Mouse (Mus musculus): ENCODE results near the gene 1700113H08Rik. TPM values are rescaled to one million over a fixed set of nuclear protein-coding genes. Genes with fewer than 3 reads are reported as not detected.

Gene 1700113H08Rik
- polyA plus RNA-seq, 1 experiment from 2014 or later = 0.14 TPM

DNA sequence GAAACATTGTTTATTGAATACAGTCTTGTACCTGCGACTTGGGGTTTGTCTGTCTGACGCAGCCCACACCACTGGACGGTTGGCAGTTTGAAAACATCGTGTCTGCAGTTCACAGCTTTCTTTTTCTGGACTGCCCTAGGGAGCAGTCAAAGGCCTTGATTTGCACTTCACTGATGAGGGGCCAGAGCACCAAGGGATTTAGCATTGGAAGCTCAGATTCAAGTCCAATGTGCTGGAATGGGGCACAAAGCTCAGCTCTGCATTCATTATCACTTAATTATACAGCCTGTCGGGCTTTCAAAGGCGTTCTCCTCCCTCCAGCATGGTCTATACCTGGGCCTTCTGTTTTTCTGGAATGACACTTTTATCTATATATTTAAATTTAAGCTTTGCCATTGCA is 11.4 kb upstream of the 1700113H08Rik start:
- Histone ChIP-seq H3K9ac (ENCODE audit: low read length) (no peak overlapping the region), H3K27ac (ENCODE audit: low read depth) (no peak overlapping the region), H3K4me2 (ENCODE audit: low read length) (no peak overlapping the region), H3K36me3 (ENCODE audit: control insufficient read depth, insufficient read depth, low read length) (no peaks in the 10 kb centered on the region), H3K9me3 (ENCODE audit: control insufficient read depth, low read length) (no peaks in the 10 kb centered on the region), H3K4me1 (replicated peaks; ENCODE audit: control insufficient read depth, insufficient read depth, low read length) (no peaks in the 10 kb centered on the region), H3K27me3 (replicated peaks; ENCODE audit: control insufficient read depth, insufficient read depth, low read length) (no peaks in the 10 kb centered on the region), H3K4me3 (ENCODE audit: low read depth, low read length) (no peak overlapping the region)
- ATAC-seq (replicated peaks; ENCODE audit: low FRiP score, low TSS enrichment, low read depth) (no peak), DNase-seq (ENCODE audit: low spot score) (no peak)
- 28% methylated on average over 6 of the region's 6 CpGs for WGBS

DNA sequence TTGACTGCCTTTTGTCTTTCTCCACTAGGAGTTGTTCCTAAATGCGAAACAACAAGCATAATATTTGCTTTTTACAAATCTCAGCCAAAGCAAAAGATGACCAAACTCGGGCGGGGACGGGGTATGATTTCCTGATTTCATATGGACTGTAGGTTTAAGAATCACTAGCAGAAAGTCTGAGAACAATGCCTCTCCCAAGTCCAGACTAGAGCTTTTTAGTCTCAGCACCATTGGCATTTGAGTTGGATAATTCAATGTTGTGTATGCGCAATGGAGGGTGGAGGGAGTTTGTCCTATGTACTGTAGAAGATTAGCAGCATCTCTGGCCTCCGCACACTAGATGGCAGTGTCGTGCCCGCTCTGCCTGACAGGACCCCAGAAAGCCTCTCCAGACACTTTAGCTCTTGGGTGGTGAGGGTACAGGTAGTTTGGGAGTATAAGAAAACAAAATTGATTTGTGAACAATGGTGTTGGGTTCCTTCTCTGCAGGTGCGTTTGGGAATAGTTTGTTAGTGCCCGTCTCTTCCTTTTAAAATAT is 10.8 kb upstream of the 1700113H08Rik start:
- H3K9me3 ChIP-seq (ENCODE audit: control insufficient read depth, low read length) = no peaks in the 10 kb centered on the region
- no peak overlapping the region for H3K9ac ChIP-seq (ENCODE audit: low read length)
- H3K27ac ChIP-seq (ENCODE audit: low read depth) = no peak overlapping the region
- H3K4me2 ChIP-seq (ENCODE audit: low read length) = no peak overlapping the region
- DNase-seq (ENCODE audit: low spot score) (peak; percentile 49), ATAC-seq (replicated peaks; ENCODE audit: low FRiP score, low TSS enrichment, low read depth) (no peak)
- H3K4me3 ChIP-seq (ENCODE audit: low read depth, low read length) = no peak overlapping the region
- H3K27me3 ChIP-seq (replicated peaks; ENCODE audit: control insufficient read depth, insufficient read depth, low read length) = no peaks in the 10 kb centered on the region
- no peaks in the 10 kb centered on the region for H3K36me3 ChIP-seq (ENCODE audit: control insufficient read depth, insufficient read depth, low read length)
- no peaks in the 10 kb centered on the region for H3K4me1 ChIP-seq (replicated peaks; ENCODE audit: control insufficient read depth, insufficient read depth, low read length)
- WGBS = 82% methylated on average over 10 of the region's 10 CpGs

DNA sequence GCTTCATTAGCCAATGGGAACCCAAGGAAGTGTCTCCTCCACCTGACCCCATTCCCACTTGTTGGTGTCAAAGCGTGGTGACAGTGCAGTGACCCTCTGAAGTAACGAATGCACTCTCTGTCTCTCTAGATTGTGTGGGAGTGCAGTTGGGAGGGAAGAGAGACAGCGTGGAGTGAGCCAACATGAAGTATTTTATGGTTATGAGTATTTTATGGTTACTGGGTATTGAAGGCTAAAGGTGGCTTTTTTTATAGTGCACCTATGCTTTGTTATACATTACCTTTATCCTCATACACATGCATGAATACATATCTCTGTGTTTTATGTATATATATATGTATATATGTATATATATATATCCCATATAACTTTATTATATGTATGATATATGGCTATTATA is 8.7 kb upstream of the 1700113H08Rik start:
- Histone ChIP-seq H3K27me3 (replicated peaks; ENCODE audit: control insufficient read depth, insufficient read depth, low read length) (no peaks in the 10 kb centered on the region), H3K9ac (ENCODE audit: low read length) (no peak overlapping the region), H3K4me2 (ENCODE audit: low read length) (no peak overlapping the region), H3K4me1 (replicated peaks; ENCODE audit: control insufficient read depth, insufficient read depth, low read length) (no peaks in the 10 kb centered on the region), H3K27ac (ENCODE audit: low read depth) (no peak overlapping the region), H3K4me3 (ENCODE audit: low read depth, low read length) (no peak overlapping the region), H3K9me3 (ENCODE audit: control insufficient read depth, low read length) (no peaks in the 10 kb centered on the region), H3K36me3 (ENCODE audit: control insufficient read depth, insufficient read depth, low read length) (no peaks in the 10 kb centered on the region)
- WGBS = 64% methylated on average over 3 of the region's 3 CpGs
- ATAC-seq (replicated peaks; ENCODE audit: low FRiP score, low TSS enrichment, low read depth) (no peak), DNase-seq (ENCODE audit: low spot score) (no peak)

DNA sequence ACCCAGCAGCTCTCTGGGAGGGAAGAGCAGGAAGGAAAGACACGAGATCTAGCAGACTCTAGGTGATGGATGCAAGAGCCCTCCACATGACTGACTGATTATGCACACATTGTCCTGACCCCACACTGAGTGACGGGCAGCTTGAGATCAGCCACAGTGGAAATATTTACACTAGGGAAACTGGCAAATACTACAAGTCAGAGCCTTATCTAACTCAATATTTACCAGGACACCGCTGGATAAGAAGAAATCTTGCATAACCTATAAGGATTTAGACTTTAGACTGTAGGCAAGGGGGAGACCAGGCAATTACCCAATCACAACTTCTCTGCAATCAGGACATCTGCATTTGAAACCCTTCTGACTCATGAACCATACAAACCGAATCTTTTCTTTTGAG is 6.1 kb upstream of the 1700113H08Rik start:
- Histone ChIP-seq H3K27ac (ENCODE audit: low read depth) (no peak overlapping the region), H3K4me1 (replicated peaks; ENCODE audit: control insufficient read depth, insufficient read depth, low read length) (no peaks in the 10 kb centered on the region), H3K9me3 (ENCODE audit: control insufficient read depth, low read length) (no peaks in the 10 kb centered on the region), H3K27me3 (replicated peaks; ENCODE audit: control insufficient read depth, insufficient read depth, low read length) (no peaks in the 10 kb centered on the region), H3K4me3 (ENCODE audit: low read depth, low read length) (no peak overlapping the region), H3K4me2 (ENCODE audit: low read length) (no peak overlapping the region), H3K36me3 (ENCODE audit: control insufficient read depth, insufficient read depth, low read length) (no peaks in the 10 kb centered on the region), H3K9ac (ENCODE audit: low read length) (no peak overlapping the region)
- WGBS = 38% methylated on average over 4 of the region's 4 CpGs
- peak; percentile 84 for ATAC-seq (replicated peaks; ENCODE audit: low FRiP score, low TSS enrichment, low read depth)
- DNase-seq (ENCODE audit: low spot score) = no peak

DNA sequence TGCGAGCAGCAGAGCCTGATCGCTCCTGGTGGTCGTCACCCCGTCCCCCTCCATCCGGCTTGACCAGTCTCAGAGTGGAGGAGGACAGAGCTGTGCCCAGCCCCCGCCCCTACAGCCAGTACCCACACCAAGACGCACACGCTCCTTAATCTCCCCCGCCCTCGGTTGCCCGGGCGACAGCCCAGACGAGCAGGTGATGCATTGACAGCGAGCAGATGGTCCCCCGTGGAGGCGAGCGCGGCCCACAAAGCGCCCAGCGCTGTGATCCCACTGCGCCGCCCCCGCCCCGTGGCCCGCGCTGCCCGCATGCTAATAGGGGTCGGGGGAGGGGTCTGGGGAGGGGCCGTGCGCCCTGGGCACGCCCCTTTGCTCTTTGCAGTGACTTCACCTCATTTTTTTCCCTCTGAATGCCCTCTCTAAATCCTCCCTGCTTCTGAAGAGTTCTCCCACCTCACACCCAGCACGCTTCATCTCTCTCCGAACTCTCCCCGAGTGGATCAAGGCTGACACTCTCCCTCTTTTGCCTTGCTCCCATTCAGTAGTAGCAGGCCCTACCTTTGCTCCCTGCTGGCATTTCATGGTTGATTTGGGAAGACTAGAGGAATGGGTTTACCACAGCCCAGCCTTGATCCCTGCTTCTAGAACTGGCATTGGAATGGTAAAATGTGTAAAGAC is 543 bp downstream of the 1700113H08Rik start:
- peak overlapping the region; percentile 37 for H3K4me3 ChIP-seq (ENCODE audit: low read depth, low read length)
- DNase-seq (ENCODE audit: low spot score) (peak; percentile 67), ATAC-seq (replicated peaks; ENCODE audit: low FRiP score, low TSS enrichment, low read depth) (peak; percentile 92)
- peak overlapping the region; percentile 34; the same call in 1 of the 2 replicates for H3K9ac ChIP-seq (ENCODE audit: low read length)
- WGBS = 1% methylated on average over 30 of the region's 34 CpGs
- no peaks in the 10 kb centered on the region for H3K36me3 ChIP-seq (ENCODE audit: control insufficient read depth, insufficient read depth, low read length)
- H3K4me2 ChIP-seq (ENCODE audit: low read length) = peak overlapping the region; percentile 90
- H3K27me3 ChIP-seq (replicated peaks; ENCODE audit: control insufficient read depth, insufficient read depth, low read length) = no peaks in the 10 kb centered on the region
- H3K9me3 ChIP-seq (ENCODE audit: control insufficient read depth, low read length) = no peaks in the 10 kb centered on the region
- no peaks in the 10 kb centered on the region; the same call in 1 of the 2 replicates for H3K4me1 ChIP-seq (replicated peaks; ENCODE audit: control insufficient read depth, insufficient read depth, low read length)
- no peak overlapping the region for H3K27ac ChIP-seq (ENCODE audit: low read depth)

DNA sequence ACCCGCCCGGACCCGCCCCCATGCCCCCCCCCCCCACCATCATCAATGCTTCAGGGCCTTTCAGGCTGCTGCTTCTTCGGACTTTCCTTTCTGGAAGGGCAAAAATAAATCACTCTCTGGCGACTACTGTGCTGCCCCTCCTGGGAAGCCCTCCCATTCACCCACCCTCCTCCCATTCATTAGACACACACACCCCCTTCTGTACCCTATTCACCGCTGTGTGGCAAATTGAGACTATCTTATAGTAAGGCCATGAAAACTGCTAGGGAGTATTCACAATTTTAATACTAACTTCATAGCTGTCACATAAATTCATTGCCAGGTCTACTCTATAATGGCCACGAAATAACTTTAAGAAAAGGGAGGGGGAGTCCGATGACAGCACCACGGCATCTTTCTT is 1.1 kb downstream of the 1700113H08Rik start:
- Histone ChIP-seq H3K9me3 (ENCODE audit: control insufficient read depth, low read length) (no peaks in the 10 kb centered on the region), H3K27ac (ENCODE audit: low read depth) (no peak overlapping the region), H3K4me3 (ENCODE audit: low read depth, low read length) (no peak overlapping the region), H3K4me2 (ENCODE audit: low read length) (peak overlapping the region; percentile 90), H3K27me3 (replicated peaks; ENCODE audit: control insufficient read depth, insufficient read depth, low read length) (no peaks in the 10 kb centered on the region), H3K36me3 (ENCODE audit: control insufficient read depth, insufficient read depth, low read length) (no peaks in the 10 kb centered on the region), H3K9ac (ENCODE audit: low read length) (no peak overlapping the region), H3K4me1 (replicated peaks; ENCODE audit: control insufficient read depth, insufficient read depth, low read length) (no peaks in the 10 kb centered on the region; the same call in 1 of the 2 replicates)
- DNase-seq (ENCODE audit: low spot score) = no peak
- 25% methylated on average over 9 of the region's 9 CpGs for WGBS
- 0 out of 2 replicates have a peak, but pooled peaks have one; percentile 4 for ATAC-seq (replicated peaks; ENCODE audit: low FRiP score, low TSS enrichment, low read depth)

DNA sequence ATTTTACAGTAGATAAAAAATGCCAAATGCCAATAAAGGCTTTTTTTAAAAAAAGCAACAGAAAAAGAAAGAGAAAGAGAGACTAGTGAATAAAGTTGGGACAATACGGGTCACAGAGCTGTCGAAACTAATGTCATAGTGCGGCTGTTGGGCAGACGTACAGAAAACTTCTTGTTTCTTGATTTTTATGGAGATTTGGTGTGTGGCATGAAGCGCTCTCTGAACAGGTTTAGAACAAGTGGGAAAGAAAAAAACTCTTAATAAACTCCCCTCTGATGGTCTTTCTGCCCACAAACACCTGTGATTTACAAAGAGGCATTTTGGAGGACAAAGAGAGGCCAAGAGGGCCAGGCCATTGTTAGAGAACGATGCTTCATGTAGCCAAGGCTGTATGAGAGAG is 1.6 kb downstream of the 1700113H08Rik start:
- WGBS = 90% methylated on average over 6 of the region's 6 CpGs
- no peak overlapping the region for H3K27ac ChIP-seq (ENCODE audit: low read depth)

DNA sequence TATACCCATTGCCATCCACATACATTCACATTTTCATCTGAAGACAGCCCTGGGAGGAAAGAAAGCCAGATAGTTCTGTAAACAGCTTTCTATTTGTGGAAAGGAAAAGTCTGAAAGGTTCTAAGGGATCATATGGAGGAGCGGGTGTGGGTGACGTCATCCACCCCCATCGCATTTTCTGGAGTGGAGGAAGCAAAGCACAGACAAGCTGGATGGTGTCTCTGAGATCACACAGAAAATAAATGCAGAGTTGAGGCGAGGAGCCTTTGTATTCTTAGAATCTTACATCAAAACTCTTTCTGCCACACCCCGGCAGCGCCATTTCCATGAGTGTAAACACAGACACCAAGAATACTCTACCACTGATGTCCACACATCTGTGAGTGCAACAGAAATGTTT is 26.4 kb downstream of the 1700113H08Rik start:
- H3K27me3 ChIP-seq (replicated peaks; ENCODE audit: control insufficient read depth, insufficient read depth, low read length) = no peaks in the 10 kb centered on the region
- no peak for ATAC-seq (replicated peaks; ENCODE audit: low FRiP score, low TSS enrichment, low read depth)
- 80% methylated on average over 6 of the region's 6 CpGs for WGBS
- no peak overlapping the region for H3K27ac ChIP-seq (ENCODE audit: low read depth)
- no peak overlapping the region for H3K4me3 ChIP-seq (ENCODE audit: low read depth, low read length)
- H3K4me2 ChIP-seq (ENCODE audit: low read length) = no peak overlapping the region
- no peaks in the 10 kb centered on the region for H3K9me3 ChIP-seq (ENCODE audit: control insufficient read depth, low read length)
- H3K4me1 ChIP-seq (replicated peaks; ENCODE audit: control insufficient read depth, insufficient read depth, low read length) = no peaks in the 10 kb centered on the region
- DNase-seq (ENCODE audit: low spot score) = no peak
- no peak overlapping the region for H3K9ac ChIP-seq (ENCODE audit: low read length)
- H3K36me3 ChIP-seq (ENCODE audit: control insufficient read depth, insufficient read depth, low read length) = no peaks in the 10 kb centered on the region

More for the DNA sequence above, 1.6 kb downstream of the 1700113H08Rik start:
- Histone ChIP-seq H3K9ac (ENCODE audit: low read length) (no peak overlapping the region), H3K36me3 (ENCODE audit: control insufficient read depth, insufficient read depth, low read length) (no peaks in the 10 kb centered on the region), H3K27me3 (replicated peaks; ENCODE audit: control insufficient read depth, insufficient read depth, low read length) (no peaks in the 10 kb centered on the region), H3K4me3 (ENCODE audit: low read depth, low read length) (no peak overlapping the region), H3K4me1 (replicated peaks; ENCODE audit: control insufficient read depth, insufficient read depth, low read length) (no peaks in the 10 kb centered on the region; the same call in 1 of the 2 replicates), H3K4me2 (ENCODE audit: low read length) (no peak overlapping the region), H3K9me3 (ENCODE audit: control insufficient read depth, low read length) (no peaks in the 10 kb centered on the region)
- no peak for DNase-seq (ENCODE audit: low spot score)
- ATAC-seq (replicated peaks; ENCODE audit: low FRiP score, low TSS enrichment, low read depth) = no peak

DNA sequence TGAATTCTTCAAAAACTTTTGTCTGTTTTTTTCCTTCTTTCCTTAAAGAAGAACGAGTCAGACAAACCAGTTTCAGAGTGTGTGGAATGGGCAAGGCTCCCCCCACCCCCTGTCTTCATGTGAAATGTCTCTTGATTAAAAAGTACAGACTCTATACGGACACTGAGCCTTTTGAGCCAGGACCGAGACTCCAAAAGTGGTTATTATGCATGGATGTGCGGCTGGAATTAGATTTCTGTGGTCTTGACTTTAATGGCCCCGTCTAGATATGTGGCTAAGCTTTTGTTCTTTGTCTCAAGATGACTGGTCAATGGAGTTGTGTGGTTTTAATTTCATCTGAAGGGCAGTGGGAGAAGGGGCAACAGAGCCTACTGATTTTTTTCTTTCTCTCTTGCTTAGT is 29.8 kb downstream of the 1700113H08Rik start:
- no peak overlapping the region for H3K4me3 ChIP-seq (ENCODE audit: low read depth, low read length)
- WGBS = 83% methylated on average over 5 of the region's 5 CpGs
- ATAC-seq (replicated peaks; ENCODE audit: low FRiP score, low TSS enrichment, low read depth) (no peak), DNase-seq (ENCODE audit: low spot score) (no peak)
- H3K4me2 ChIP-seq (ENCODE audit: low read length) = no peak overlapping the region
- no peak overlapping the region for H3K9ac ChIP-seq (ENCODE audit: low read length)
- no peaks in the 10 kb centered on the region for H3K4me1 ChIP-seq (replicated peaks; ENCODE audit: control insufficient read depth, insufficient read depth, low read length)
- no peak overlapping the region for H3K27ac ChIP-seq (ENCODE audit: low read depth)
- no peaks in the 10 kb centered on the region for H3K36me3 ChIP-seq (ENCODE audit: control insufficient read depth, insufficient read depth, low read length)
- no peaks in the 10 kb centered on the region for H3K27me3 ChIP-seq (replicated peaks; ENCODE audit: control insufficient read depth, insufficient read depth, low read length)
- no peaks in the 10 kb centered on the region for H3K9me3 ChIP-seq (ENCODE audit: control insufficient read depth, low read length)
